Mouse (Mus musculus) natural killer cell, adult 2 months (primary cell): ENCODE data around the gene Trpm8.

Source experiments
- DNase-seq, 2 experiments: peaks; one replicate each; pipeline ENCODE4 v3.0.0; 2022; ENCODE audit warnings: low spot score in 2 of 2

Trpm8 gene

DNA sequence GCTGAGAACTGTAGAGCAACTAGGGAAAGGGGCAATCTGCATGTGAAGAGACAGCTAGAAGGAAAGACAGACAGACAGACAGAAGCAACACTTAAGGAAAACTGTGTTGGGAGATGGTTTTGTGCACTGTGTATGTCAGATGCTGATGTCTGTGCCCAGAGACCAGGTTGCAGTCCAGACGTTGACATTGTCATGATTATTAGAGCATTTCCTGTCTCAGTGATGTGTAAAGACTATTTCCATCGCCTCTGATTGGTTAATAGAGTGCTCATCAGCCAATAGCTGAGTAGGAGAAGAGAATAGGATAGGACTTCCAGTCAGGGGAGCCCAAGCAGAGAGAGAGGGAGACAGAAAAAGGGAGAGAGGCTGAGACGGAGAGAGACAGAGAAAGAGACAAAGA is 155.1 kb downstream of the Trpm8 start:
- DNase-seq = no peak

DNA sequence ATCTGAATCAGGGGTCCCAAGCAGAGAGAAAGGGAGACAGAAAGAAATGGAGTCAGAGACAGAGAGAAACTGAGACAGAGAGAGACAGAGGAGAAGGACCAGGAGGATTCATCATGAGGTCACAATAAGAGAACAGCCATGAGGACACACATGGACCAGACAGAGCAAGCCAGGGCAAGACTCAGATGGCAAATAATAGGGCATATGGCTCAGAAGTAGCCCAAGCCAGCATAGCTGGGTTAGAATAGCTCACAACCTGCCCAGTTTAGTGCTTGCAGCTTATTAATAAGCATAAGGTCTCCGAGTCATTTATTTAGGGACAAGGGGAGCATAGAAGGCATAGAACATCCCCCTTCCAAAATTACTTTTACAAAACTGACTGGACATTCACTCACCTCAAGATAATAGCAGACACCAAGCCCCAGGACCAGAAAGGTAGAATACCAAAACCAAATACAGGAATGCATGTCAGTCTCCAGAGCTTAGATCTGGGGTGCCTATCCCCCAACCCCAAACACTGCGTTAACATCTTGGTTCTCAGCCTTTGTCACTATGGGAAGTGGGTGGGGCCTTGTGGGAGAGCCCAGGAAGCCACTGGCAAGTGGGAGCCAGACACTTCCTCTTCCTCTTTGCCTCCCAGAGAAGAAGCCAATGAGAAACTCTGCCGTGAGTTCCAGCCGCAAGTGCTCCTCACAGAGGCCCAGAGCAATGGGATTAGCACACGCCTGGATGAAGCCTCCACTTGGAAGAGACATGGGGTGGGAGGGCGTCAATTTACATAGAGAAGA is 155.8 kb downstream of the Trpm8 start:
- DNase-seq = no peak

GRCm38 (mm10) chr1:88434057-88434456 is 156.6 kb downstream of the Trpm8 start:
- DNase-seq = no peak

- DNase-seq = no peak
Observed at GRCm38 (mm10) chr1:88437206-88438126, 160.0 kb downstream of the Trpm8 start.
